Mouse (Mus musculus) urinary bladder, postnatal 25 days (tissue): ENCODE data around the gene Alk.

Experiments used
- DNase-seq: peaks from one replicate; pipeline ENCODE4 v3.0.0; 2022; ENCODE audit warnings: low spot score

Alk gene

GRCm38 (mm10) chr17:72604610-72604980 lies at the start of gene Alk:
Alk (minus strand) TSS chr17:72604627.
- peak; percentile 79 for DNase-seq

DNA sequence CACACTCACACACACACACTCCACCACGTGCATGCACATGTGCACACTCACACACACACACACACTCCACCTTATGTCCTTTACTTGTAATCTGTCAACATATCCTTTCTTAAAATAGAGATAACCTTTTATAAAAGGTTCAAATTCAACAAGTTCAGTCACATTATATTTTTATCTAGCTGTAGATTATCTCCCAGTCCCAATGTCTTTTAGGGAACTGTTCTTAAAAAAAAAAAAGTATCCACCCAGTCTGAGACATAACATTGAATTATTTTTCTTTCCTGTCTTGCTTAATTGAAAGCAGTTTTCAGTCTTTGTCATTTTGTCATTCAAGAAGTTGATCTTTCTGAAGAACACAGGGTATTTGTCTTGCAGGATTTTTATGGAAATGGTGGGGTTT lies 48.4 kb upstream of the Alk start:
- DNase-seq: no peak

DNA sequence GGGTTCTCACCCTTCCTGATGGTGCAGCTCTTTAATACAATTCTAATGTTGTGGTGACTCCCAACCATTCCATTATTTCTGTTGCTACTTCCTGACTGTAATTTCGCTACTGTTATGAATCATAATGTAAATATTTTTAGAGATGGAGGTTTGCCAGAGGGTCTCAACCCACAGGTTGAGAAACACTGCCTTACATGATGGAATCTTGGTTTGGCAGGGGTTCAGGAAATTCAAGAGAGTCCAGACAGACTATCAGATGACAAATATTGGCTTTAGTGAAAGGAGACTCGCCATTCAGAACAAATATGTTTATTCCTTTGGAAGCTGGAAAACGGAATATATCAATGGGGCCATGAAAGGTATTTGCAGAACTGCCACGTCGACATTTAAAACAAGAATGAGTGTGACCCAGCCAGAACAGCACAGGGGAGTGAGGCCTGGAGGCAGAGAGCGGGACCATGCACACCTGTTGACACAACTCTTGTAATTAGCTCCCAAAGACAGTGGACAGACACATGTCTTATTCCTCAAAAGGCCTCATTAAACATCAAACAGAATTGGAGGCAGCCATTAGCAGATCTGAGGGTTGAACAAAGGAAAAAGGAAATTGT lies 44.3 kb upstream of the Alk start:
- DNase-seq: no peak

DNA sequence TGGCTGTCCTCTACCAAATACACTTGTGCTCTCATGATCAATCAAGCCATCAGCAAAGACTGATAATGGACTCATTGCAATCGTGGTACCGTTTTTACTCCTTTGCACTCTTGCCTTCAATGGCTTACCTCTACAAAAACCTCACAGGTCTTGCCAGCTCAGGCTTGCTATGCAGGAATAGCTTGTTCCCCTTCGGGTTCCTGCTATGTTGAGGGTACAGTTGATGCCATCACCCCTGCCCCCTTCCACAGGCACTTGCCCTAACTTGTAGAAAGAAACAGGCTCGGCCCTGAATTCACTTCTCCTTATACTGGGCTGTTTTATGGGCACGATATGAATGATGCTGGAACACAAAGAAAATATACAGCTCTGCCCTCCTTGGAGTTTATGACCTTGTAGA lies 41.7 kb upstream of the Alk start:
- DNase-seq: peak; percentile 58

DNA sequence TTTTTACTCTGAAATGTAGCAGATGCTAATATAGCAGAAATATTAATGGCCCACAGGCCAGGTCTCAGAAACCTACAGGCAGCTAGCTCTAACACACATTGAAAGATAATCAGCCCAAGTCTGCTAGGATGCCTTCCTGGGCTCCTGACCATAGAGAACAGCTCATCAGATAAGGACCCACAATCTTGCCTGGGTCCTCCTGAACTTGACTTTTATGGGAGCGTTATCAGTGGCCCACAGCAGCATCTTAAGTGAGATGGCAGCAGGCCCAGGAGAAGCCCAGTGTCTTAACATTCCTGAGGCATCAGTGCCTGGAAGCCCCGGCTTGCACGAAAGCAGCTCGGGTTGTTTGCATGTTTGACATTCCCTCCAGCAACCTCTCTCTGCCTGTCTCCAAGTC lies 35.7 kb upstream of the Alk start:
- no peak for DNase-seq

DNA sequence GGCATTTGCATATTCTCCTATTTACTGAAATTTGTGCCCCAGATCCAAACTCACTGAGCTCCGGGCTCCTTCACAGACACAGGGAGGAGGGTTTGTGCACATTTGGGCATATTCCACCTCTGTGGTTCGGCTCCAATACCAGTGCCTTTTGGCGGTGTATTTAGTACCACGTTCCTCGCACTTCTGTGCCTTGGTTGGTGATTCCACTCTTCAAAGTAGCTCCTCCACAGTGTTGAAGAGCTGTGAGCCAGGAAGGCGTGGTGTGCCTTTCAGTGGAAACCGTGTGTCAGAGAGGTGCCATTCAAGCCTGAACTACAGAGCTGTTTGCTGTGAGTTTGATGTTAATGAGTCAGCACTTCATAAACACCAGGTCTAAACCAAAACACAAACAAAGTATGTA lies 35.0 kb upstream of the Alk start:
- no peak for DNase-seq

- peak; percentile 89 for DNase-seq
These were observed 1.8 kb upstream of the Alk start for GRCm38 (mm10) chr17:72606251-72606650.

DNA sequence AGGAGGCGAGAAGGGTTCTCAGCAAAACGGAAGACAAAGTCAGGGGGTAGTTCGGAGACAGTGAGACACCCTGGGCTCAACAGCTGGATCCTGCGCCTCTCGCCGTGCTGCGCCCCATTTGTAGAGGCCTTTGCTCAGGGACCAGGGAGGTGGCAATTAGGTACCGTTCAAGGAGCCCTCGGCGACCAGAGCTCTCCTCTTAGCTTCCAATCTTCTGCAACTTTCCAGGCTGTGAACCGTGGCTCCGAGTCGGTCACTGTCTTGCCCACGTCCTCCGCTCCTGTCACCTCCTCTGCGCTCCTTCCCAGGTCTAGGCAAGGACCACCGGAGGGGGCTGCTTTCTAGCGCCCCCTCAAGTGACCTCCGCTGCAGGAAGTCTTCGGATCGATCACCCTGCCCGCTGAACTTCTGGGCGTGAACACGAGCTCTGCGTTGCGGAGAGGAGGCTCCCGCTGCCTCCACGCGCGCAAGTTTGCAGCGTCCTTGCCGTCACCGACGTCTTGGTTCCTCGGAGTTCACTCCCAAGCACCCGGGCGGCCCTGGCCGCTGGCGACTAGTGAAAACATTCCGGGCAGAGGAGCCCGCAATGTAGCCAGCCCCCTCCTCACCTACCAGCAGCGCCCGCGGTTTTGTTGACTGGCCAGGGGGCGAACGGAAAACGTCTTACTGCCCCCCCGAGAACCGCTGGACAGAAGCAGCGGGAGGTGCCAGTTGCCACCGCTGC lies 379 bp downstream of the Alk start:
- no peak for DNase-seq

- DNase-seq: peak; percentile 84
These were observed 1.1 kb downstream of the Alk start for GRCm38 (mm10) chr17:72603118-72603885.

DNA sequence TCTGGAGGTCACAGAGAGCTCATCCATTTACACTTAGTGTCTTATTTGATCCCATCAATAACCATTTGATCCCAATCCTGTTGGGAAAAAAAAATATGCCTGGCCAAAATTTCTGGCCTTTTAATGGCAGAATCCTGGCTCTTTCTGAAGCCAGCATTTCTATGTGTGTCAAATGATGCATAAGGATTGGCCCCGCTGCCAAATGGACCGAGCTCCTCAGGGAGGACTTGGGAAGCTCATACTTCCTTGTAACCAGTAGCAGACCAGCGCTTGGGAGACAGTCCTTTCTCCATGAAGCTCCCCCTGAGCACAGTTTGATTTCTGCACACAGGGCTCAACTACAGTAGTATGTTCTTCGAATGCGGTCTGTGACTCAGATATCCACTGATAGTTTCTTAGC lies 3.6 kb downstream of the Alk start:
- no peak for DNase-seq

- DNase-seq: no peak
These were observed 16.8 kb downstream of the Alk start for GRCm38 (mm10) chr17:72587671-72588070.

DNA sequence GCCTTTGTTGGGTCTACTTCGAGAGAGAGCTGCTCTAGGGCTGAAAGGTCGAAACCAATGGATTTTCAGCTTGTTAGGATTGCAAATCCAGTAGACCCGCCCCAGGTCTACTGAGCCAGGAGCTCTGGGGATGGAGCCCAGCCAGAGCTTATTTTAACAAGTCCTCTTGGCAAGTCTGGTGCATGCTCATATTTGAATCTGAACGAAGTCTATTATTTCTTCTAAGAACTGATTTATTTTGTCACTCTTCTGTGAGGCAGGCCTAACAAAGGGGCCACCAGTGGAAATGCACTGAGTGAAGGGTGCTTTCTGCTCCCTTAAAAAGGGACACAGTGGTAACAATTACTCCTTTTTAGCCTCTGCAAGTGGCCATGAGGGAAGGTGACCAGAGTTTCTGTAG lies 24.3 kb downstream of the Alk start:
- DNase-seq: no peak

GRCm38 (mm10) chr17:72579321-72579720 lies 25.1 kb downstream of the Alk start:
- no peak for DNase-seq

DNA sequence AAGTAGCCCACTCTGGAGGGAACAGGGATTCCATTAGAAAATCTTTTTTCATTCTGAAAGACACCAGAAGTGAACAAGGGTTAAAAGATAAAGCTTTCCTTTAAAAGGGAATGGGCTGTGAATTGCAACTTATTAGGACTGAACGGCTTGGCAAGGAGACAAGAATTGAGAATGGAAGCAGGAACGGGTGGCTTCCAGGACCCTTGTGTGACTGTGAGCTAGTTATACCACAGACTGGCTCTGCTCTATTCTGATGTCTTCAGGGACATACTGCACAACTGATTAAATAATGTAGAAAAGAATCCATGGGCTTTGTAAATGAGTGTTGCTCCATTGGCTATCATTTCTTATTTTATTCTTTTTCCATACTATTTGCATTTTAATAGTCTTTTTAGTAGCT lies 33.0 kb downstream of the Alk start:
- DNase-seq: no peak

- no peak for DNase-seq
These were observed 34.9 kb downstream of the Alk start for GRCm38 (mm10) chr17:72569491-72569890.

DNA sequence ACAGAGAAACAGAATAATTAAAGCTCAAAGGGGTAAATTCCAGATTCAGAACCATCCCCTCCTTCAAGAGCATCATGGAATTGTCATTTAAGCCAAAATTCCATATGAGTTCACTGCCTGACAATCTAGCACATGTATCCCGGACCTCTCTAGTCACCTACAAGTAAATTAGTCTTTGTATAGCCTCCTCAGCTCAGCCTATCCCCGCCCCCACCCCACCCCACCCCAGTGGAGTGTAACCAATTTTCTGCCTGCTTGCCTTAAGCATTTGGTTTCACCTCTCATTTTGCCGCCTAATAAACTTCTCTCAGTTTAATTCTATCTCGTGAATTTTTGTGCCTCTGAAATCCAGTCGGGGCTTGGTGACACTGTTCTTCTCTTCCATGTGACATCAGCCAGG lies 41.0 kb downstream of the Alk start:
- no peak for DNase-seq

GRCm38 (mm10) chr17:72561471-72561870 lies 43.0 kb downstream of the Alk start:
- DNase-seq: no peak

DNA sequence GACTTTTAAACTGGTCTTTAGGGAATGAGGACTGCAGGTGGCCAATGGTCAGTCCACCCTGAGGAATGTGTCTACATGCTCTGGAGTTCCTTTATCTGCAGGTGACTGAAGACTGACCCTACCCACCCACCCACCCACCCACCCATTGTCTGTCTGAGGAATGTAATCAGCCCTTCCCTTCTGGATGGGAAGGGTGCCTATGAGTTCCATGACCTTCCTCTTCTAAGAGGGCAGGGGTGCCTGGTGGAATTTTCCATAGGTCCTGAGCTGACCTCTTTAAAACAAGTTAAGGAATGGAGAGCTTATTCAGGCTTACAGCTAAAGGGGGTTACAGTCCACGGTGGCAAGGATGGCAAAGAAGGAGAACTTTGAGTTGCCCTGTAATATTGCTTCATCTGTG lies 43.7 kb downstream of the Alk start:
- no peak for DNase-seq

DNA sequence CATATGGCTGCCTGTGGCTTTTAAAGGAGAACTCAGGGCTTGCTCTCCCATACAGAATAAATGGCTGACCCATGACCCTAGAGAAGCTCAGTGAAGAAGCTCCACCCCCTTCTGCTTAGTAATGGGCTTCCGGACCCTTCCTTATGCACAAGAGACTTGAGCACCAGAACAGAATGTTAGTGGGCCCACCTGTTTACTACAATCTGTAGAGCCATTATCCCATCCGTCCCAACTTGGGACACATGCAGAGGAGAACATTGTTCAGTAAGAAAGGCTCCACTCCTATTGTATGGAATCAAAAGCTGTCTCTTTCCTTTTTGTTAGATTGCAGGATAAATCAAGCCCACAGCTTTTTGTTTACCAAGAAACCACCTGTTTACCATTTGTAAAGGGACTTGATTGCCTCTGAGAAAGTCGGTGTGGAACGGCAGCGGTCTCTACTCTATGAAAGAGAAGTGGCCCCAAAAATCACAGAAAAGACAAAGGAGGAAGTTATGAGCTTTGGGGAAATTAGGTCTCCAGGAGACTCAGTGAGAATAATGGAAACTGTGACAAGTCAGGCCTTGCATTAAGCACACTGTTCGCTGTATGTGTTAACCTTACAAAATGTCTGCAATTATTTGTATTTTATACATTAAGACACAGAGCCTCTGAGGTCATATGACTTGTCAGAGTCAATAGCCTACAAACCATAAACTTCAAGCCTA lies 47.2 kb downstream of the Alk start:
- no peak for DNase-seq

DNA sequence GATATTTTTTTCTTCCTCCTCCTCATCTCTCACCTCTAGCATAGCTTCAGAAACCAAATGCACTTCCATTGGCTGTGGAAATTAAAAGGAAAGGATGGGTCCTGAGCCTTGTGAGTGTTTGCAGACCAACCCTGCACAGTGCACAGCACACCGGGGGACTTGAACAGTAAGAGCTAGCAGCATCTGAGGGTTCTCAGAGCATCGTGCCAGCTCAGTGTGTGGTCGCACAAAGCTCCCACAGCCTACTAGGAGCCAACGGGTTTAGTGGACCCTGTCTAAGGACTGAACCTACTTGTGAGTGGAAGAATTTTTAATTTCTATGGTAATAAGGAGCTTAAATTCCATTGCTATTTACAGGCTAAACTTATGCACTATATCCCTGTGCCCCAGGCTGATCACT lies 58.2 kb downstream of the Alk start:
- no peak for DNase-seq

GRCm38 (mm10) chr17:72535304-72535703 lies 69.1 kb downstream of the Alk start:
- DNase-seq: no peak

DNA sequence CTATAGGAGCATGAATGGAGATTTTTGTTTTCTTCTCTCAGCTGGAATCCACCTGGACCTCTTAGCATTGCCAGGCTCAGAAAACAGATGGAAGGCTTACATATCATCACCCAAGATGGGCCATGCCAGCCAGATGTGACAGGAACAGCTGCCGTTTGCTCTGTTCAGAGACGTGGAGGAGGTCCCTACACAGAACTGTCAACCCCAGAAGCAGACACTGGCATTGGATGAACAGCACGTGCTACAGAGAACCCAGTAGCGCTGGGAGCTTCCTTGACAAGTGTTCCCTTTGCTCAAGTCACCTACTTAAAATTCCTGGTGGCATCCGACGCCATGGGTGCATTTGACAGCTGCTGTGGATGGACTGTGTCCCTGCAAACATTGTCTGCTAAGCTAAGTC lies 72.2 kb downstream of the Alk start:
- no peak for DNase-seq

GRCm38 (mm10) chr17:72528481-72528880 lies 75.9 kb downstream of the Alk start:
- DNase-seq: no peak
